ENCODE assay signal across 17 mouse cellular contexts in the genomic region with DNA sequence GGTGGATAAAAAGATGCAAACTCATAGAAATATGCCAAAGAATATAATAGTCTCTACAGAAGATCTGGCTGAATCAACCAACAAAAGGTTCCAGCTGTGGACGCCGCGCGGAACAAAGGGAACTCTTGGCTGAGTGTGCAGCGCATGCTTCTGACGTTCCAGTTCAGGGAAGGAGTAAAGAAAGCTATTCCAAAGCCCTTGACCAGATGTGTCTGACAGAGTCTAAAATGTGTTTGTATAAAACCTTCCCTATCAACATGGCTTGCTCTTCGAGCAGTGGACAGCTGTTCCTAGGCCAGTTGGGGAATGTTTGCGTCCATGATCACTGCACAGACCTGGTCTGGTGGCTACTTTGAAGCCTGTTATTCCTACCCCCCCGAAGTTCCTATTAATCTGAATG.
DNase-seq lines count a peak whose midpoint lies in the region; ATAC-seq and TF ChIP-seq lines count a peak whose summit lies in the region.
"Had no signal": no experiment of that assay in that cellular context is flagged by ENCODE, and none has a peak within 500 bp of the region (broad histone marks: within the 10 kb centered on the region; RNA-seq: fewer than 3 reads in every experiment).

No protein-coding gene starts in this region.

- H3K27ac ChIP-seq in intestine, embryonic 16.5 days (ENCODE audit: low read length) = no peak overlapping the region
- H3K27ac ChIP-seq in intestine, postnatal 0 days (ENCODE audit: low read depth, low read length) = no peak overlapping the region
- H3K27ac ChIP-seq in embryonic facial prominence, embryonic 14.5 days (replicated peaks; ENCODE audit: low read depth, low read length) = peak overlapping the region; percentile 45; the same call in 1 of the 2 replicates
- H3K27ac ChIP-seq: hindbrain, embryonic 15.5 days; left cerebral cortex, adult 2 months; lung, embryonic 15.5 days had no signal

- no peaks in the 10 kb centered on the region for H3K27me3 ChIP-seq in intestine, embryonic 16.5 days (replicated peaks; ENCODE audit: control insufficient read depth, insufficient read depth, low read length)
- no peaks in the 10 kb centered on the region for H3K27me3 ChIP-seq in intestine, postnatal 0 days (replicated peaks; ENCODE audit: control insufficient read depth, insufficient read depth, low read length)
- no peaks in the 10 kb centered on the region for H3K27me3 ChIP-seq in embryonic facial prominence, embryonic 14.5 days (replicated peaks; ENCODE audit: control insufficient read depth, insufficient read depth, low read length)
- H3K27me3 ChIP-seq: CH12.LX; hindbrain, embryonic 15.5 days; lung, embryonic 15.5 days had no signal

- peak; percentile 62 for ATAC-seq in intestine, embryonic 16.5 days
- no peak for ATAC-seq in intestine, postnatal 0 days
- ATAC-seq in embryonic facial prominence, embryonic 14.5 days (ENCODE audit: low read depth) = peak; percentile 79; the same call in 1 of the 2 replicates
- ATAC-seq: activated CD4-positive, CD25-positive, alpha-beta regulatory T cell, adult 4 months had no signal

- intact Hi-C loops in heart, postnatal 10 days (cut with DNase I) = no loop called here

- TF ChIP-seq POLR2A in brain, embryonic 14.5 days (IDR thresholded peaks at IDR 0.05; ENCODE audit: borderline replicate concordance, extremely low read depth, insufficient read depth, insufficient read length, poor library complexity, severe bottlenecking) = no peak

- H3K9ac ChIP-seq in intestine, embryonic 16.5 days (ENCODE audit: low read depth, low read length) = no peak overlapping the region
- no peak overlapping the region for H3K9ac ChIP-seq in intestine, postnatal 0 days (ENCODE audit: low read depth, low read length)
- no peak overlapping the region for H3K9ac ChIP-seq in embryonic facial prominence, embryonic 14.5 days (ENCODE audit: low read depth, low read length)
- H3K9ac ChIP-seq: hindbrain, embryonic 15.5 days; lung, embryonic 15.5 days had no signal

- no peak overlapping the region for H3K4me3 ChIP-seq in intestine, embryonic 16.5 days (ENCODE audit: low read length)
- H3K4me3 ChIP-seq in intestine, postnatal 0 days (ENCODE audit: low read depth, low read length) = no peak overlapping the region
- no peak overlapping the region for H3K4me3 ChIP-seq in embryonic facial prominence, embryonic 14.5 days (ENCODE audit: low read depth, low read length)
- H3K4me3 ChIP-seq: hindbrain, embryonic 15.5 days; left cerebral cortex, adult 2 months; lung, embryonic 15.5 days had no signal

- WGBS in intestine, embryonic 16.5 days = 72% methylated on average over 9 of the region's 9 CpGs
- 72% methylated on average over 9 of the region's 9 CpGs for WGBS in intestine, postnatal 0 days
- WGBS in embryonic facial prominence, embryonic 14.5 days = 62% methylated on average over 9 of the region's 9 CpGs

- H3K4me1 ChIP-seq in intestine, embryonic 16.5 days (ENCODE audit: control insufficient read depth, insufficient read depth, low read length) = no peaks in the 10 kb centered on the region
- H3K4me1 ChIP-seq in intestine, postnatal 0 days (replicated peaks; ENCODE audit: control insufficient read depth, insufficient read depth, low read length) = no peaks in the 10 kb centered on the region
- 0 out of 2 replicates have a peak, but pooled peaks cover 8% of the 10 kb centered on the region for H3K4me1 ChIP-seq in embryonic facial prominence, embryonic 14.5 days (ENCODE audit: control insufficient read depth, insufficient read depth, low read length)
- H3K4me1 ChIP-seq: hindbrain, embryonic 15.5 days; lung, embryonic 15.5 days had no signal

- no peak for TF ChIP-seq CTCF in intestine, postnatal 0 days (IDR thresholded peaks at IDR 0.05; ENCODE audit: low read depth)
- no peak for TF ChIP-seq CTCF in brain, embryonic 14.5 days (IDR thresholded peaks at IDR 0.05; ENCODE audit: borderline replicate concordance, extremely low read depth, insufficient read depth, insufficient read length)

- no peaks in the 10 kb centered on the region for H3K9me3 ChIP-seq in intestine, embryonic 16.5 days (ENCODE audit: control insufficient read depth, low read length)
- no peaks in the 10 kb centered on the region for H3K9me3 ChIP-seq in intestine, postnatal 0 days (ENCODE audit: control insufficient read depth)
- no peaks in the 10 kb centered on the region for H3K9me3 ChIP-seq in embryonic facial prominence, embryonic 14.5 days (ENCODE audit: control insufficient read depth, low read length)
- H3K9me3 ChIP-seq: hindbrain, embryonic 15.5 days; lung, embryonic 15.5 days had no signal

- DNase-seq in brain, embryonic 14.5 days (ENCODE audit: low read depth) = peak; percentile 36
- DNase-seq in embryonic facial prominence, embryonic 14.5 days (ENCODE audit: low spot score) = peak; percentile 81
- DNase-seq in heart, postnatal 10 days = peak; percentile 38 to 47
- DNase-seq in cerebellum, adult 8-10 months = no peak
- DNase-seq in adrenal gland, adult (ENCODE audit: inconsistent age in 2 of 2, low spot score in 1 of 2) = no peak
- DNase-seq: cerebellum, adult 18-20 months; kidney, adult 2 months; liver; right cerebral cortex, postnatal 25 days; thymus, postnatal 14 days had no signal

- H3K4me2 ChIP-seq in intestine, embryonic 16.5 days (ENCODE audit: low read depth, low read length) = no peak overlapping the region
- no peak overlapping the region for H3K4me2 ChIP-seq in intestine, postnatal 0 days (replicated peaks; ENCODE audit: low read depth)
- no peak overlapping the region for H3K4me2 ChIP-seq in embryonic facial prominence, embryonic 14.5 days (ENCODE audit: low read depth, low read length)
- H3K4me2 ChIP-seq: hindbrain, embryonic 15.5 days; lung, embryonic 15.5 days had no signal

- H3K36me3 ChIP-seq in intestine, embryonic 16.5 days (ENCODE audit: control insufficient read depth, insufficient read depth, low read length) = no peaks in the 10 kb centered on the region
- no peaks in the 10 kb centered on the region for H3K36me3 ChIP-seq in intestine, postnatal 0 days (ENCODE audit: control insufficient read depth, insufficient read depth)
- no peaks in the 10 kb centered on the region for H3K36me3 ChIP-seq in embryonic facial prominence, embryonic 14.5 days (ENCODE audit: control insufficient read depth, insufficient read depth, low read length)
- H3K36me3 ChIP-seq: hindbrain, embryonic 15.5 days; lung, embryonic 15.5 days had no signal

Comparison
In these comparisons a context has a peak if more than half of its experiments do, and no peak if none do; other contexts are left out.
1. DNase-seq: peak in brain, embryonic 14.5 days (single experiment), embryonic facial prominence, embryonic 14.5 days (single experiment) and heart, postnatal 10 days (2 of 2); none in cerebellum, adult 8-10 months (single experiment) and adrenal gland, adult (0 of 2).